Mouse (Mus musculus) heart, embryonic 11.5 days (tissue): ENCODE results near the gene Dtnbp1. TPM values are rescaled to one million over a fixed set of nuclear protein-coding genes. Genes with fewer than 3 reads are reported as not detected.

Source experiments
- ATAC-seq: fragments of 200-750 bp; cut with Nextera tagmentation; replicated peaks from 2 replicates; pipeline ENCODE4 v1.8.0; 2017; ENCODE audit warnings: moderate library complexity; ENCODE audit not compliant: insufficient number of reproducible peaks, low FRiP score, low TSS enrichment
- H3K27ac ChIP-seq: fragments of 300-500 bp; sonication (generic); 2 replicates; pipeline ENCODE4 v1.5.1; 2014; ENCODE audit warnings: mild to moderate bottlenecking, low read depth, low read length
- H3K27me3 ChIP-seq: fragments of 300-500 bp; sonication (generic); 2 replicates; pipeline ENCODE4 v1.6.1; 2014; ENCODE audit warnings: mild to moderate bottlenecking, low read length, mixed read lengths; ENCODE audit not compliant: control insufficient read depth, insufficient read depth
- H3K36me3 ChIP-seq: fragments of 300-500 bp; sonication (generic); 2 replicates; pipeline ENCODE4 v1.6.1; 2014; ENCODE audit warnings: mild to moderate bottlenecking, low read length, moderate library complexity, mixed read lengths; ENCODE audit not compliant: control insufficient read depth, insufficient read depth
- H3K4me1 ChIP-seq: fragments of 300-500 bp; sonication (generic); 2 replicates; pipeline ENCODE4 v1.6.1; 2014; ENCODE audit warnings: low read length; ENCODE audit not compliant: control insufficient read depth, insufficient read depth
- H3K4me2 ChIP-seq: fragments of 300-500 bp; sonication (generic); 2 replicates; pipeline ENCODE4 v1.6.1; 2014; ENCODE audit warnings: mild to moderate bottlenecking, moderate library complexity
- H3K4me3 ChIP-seq: fragments of 300-500 bp; sonication (generic); 2 replicates; pipeline ENCODE4 v1.5.1; 2014; ENCODE audit warnings: low read depth, low read length
- H3K9ac ChIP-seq: fragments of 300-500 bp; sonication (generic); 2 replicates; pipeline ENCODE4 v1.6.1; 2014; ENCODE audit warnings: mild to moderate bottlenecking, low read depth, low read length, moderate library complexity
- H3K9me3 ChIP-seq: fragments of 300-500 bp; sonication (generic); replicated peaks from 2 replicates; pipeline ENCODE4 v1.6.1; 2016; ENCODE audit warnings: low read length; ENCODE audit not compliant: control insufficient read depth
- WGBS: fragments of 180-500 bp; shearing (Covaris S2); extraction: QIAGEN DNeasy Blood & Tissue Kit; methylation state at CpG from one replicate; pipeline ENCODE4 v1.1.7; 2014; ENCODE audit not compliant: insufficient replicate concordance; 5-methylcytosine and 5-hydroxymethylcytosine counted together
- polyA plus RNA-seq: library from polyadenylated mRNA; unstranded; fragments of >200 nt; fragmentation: Nextera tagmentation; extraction: Ambion mirVana; gene quantifications from 2 replicates; pipeline ENCODE4 v1.2.1, GENCODE M21; 2014

Gene Dtnbp1
- polyA plus RNA-seq, 1 experiment from 2014 or later = 64.1 TPM

DNA sequence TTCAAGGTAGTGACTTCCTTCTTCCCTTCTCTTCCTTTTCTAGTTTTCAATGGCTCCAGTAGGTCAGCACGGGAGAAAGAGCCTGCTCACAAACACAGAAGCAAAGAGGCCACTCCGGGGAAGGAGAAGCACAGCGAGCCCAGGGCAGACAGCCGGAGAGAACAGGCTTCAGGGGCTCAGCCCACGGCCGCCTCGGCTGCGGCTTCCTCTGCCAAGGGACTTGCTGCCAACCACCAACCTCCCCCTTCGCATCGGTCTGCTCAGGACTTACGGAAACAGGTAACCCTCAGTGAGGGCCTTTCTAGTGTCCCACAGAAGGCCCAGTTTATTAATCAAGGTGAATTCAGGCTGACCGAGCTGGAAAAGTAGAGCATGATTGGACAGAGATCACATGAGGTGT, 105.7 kb downstream of the Dtnbp1 start:
- 91% methylated on average over 12 of the region's 12 CpGs for WGBS
- no peaks in the 10 kb centered on the region for H3K27me3 ChIP-seq
- H3K27ac ChIP-seq = no peak overlapping the region
- no peaks in the 10 kb centered on the region for H3K9me3 ChIP-seq
- no peak overlapping the region for H3K9ac ChIP-seq
- no peak for ATAC-seq
- no peak overlapping the region for H3K4me3 ChIP-seq
- peaks cover 16% of the 10 kb centered on the region for H3K36me3 ChIP-seq
- H3K4me2 ChIP-seq = no peak overlapping the region
- H3K4me1 ChIP-seq = peaks cover 5% of the 10 kb centered on the region; the same call in 1 of the 2 replicates

DNA sequence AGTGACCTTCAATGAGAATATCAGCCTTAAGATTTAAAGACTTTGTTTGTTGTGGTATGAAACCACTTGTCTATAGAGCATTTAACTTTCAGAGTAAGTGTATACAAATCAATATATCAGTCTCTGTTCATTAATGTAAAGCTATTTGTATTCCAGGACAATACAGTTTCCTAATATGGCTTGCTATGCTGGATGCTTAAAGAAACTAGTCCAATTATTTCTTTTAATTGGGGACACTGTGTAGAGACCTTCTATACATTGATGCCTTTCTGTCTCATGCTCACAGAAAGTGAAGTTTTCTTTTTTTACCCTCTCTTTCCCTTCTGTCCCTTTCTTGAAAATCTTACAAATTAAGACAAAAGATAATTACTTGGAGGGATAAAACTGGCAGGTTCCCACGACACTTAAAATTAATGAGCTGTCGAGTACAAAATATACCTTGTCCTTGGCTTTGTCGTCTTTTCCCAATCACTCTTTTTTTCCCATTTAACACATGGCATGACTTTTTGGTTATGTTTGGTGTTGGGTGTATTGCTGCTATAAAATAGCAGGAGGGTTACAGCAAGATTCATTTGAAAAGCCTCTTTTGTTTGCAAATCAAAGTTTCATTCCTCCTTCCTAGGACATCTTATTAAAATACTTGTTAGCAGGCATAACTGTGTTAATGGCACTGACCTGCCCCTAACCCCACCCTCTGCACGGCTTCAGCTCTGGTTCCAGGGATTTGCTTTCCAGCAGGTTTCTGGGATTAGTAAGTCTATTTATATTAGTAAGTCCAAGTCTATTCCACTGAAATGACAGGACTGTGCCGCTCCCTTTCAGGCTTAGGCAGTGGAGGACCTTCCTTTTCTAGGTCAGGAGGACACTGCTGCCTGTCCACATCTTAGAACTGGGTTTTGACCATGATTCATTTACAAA, 109.9 kb downstream of the Dtnbp1 start:
- H3K9ac ChIP-seq = no peak overlapping the region
- no peak overlapping the region for H3K4me2 ChIP-seq
- no peaks in the 10 kb centered on the region for H3K27me3 ChIP-seq
- ATAC-seq = no peak
- 70% methylated on average over 5 of the region's 5 CpGs for WGBS
- peaks cover 10% of the 10 kb centered on the region for H3K36me3 ChIP-seq
- H3K9me3 ChIP-seq = no peaks in the 10 kb centered on the region
- peaks cover 5% of the 10 kb centered on the region; the same call in 1 of the 2 replicates for H3K4me1 ChIP-seq
- no peak overlapping the region for H3K4me3 ChIP-seq
- H3K27ac ChIP-seq = no peak overlapping the region

DNA sequence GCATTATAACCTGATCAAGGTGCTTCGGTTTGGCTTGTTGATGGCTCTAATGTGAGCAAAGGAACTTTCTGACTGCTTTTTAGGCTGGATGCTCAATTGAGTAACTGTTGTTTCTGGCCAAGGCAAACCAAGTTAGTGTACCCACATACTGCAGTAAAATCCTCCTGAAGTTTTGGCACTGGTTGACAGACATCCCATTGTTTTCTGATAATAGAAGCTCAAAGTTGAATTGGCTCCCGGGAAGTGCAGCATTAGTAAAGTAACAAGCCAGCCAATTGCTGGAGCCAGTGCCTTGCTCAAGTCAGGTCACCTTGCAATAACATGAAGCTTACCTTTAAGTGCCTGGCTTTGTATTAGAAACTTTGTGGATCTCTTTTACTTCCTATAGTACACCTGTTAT, 111.3 kb downstream of the Dtnbp1 start:
- 87% methylated on average over 2 of the region's 2 CpGs for WGBS
- H3K4me3 ChIP-seq = no peak overlapping the region
- peaks cover 3% of the 10 kb centered on the region; the same call in 1 of the 2 replicates for H3K36me3 ChIP-seq
- no peak overlapping the region for H3K4me2 ChIP-seq
- no peaks in the 10 kb centered on the region for H3K9me3 ChIP-seq
- H3K27me3 ChIP-seq = no peaks in the 10 kb centered on the region
- H3K9ac ChIP-seq = no peak overlapping the region
- ATAC-seq = no peak
- H3K27ac ChIP-seq = no peak overlapping the region
- H3K4me1 ChIP-seq = peaks cover 5% of the 10 kb centered on the region; the same call in 1 of the 2 replicates

DNA sequence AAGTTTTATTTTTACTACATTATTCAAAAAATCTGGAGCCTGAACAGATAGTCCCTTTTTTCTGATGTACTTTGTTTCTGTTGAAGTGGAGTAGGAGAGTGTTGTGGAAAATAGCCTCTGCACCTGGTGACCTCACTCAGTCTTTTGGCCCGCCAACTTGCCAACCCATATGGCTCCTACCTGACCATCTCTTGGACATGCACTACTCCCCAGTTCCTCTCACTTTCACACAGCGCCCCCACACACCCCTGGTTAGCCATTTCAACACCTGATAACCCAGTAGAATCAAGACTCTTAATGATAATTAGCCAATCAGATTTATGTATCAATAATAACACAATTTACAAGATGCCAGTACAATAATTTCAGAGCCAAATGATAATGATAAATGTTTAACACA, 115.7 kb downstream of the Dtnbp1 start:
- no peaks in the 10 kb centered on the region for H3K27me3 ChIP-seq
- no peak for ATAC-seq
- no peaks in the 10 kb centered on the region for H3K4me1 ChIP-seq
- WGBS = 87% methylated on average over 2 of the region's 2 CpGs
- H3K27ac ChIP-seq = no peak overlapping the region
- H3K9me3 ChIP-seq = no peaks in the 10 kb centered on the region
- H3K4me2 ChIP-seq = no peak overlapping the region
- H3K36me3 ChIP-seq = no peaks in the 10 kb centered on the region
- H3K4me3 ChIP-seq = no peak overlapping the region
- no peak overlapping the region for H3K9ac ChIP-seq

DNA sequence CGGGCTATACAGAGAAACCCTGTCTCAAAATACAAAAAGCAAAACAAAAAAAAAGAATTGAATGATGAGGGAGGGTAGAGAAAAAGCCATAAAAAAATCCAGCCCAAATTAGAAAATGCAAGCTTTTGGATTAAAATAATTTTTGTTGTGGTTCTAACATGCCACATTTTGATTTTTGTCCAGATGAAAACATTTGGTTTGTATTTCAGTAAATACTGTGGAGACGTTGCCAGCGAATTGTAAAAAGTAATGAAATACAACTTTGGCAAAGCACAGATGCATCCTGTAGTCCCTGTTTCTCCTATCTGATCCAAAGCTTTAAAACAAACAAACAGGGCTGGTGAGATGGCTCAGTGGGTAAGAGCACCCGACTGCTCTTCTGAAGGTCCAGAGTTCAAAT, 120.9 kb downstream of the Dtnbp1 start:
- ATAC-seq = no peak
- Histone ChIP-seq H3K9ac (no peak overlapping the region), H3K4me1 (peaks cover 3% of the 10 kb centered on the region; the same call in 1 of the 2 replicates), H3K9me3 (no peaks in the 10 kb centered on the region), H3K4me2 (no peak overlapping the region), H3K27ac (no peak overlapping the region), H3K36me3 (no peaks in the 10 kb centered on the region), H3K4me3 (no peak overlapping the region), H3K27me3 (no peaks in the 10 kb centered on the region)
- 89% methylated on average over 4 of the region's 4 CpGs for WGBS

DNA sequence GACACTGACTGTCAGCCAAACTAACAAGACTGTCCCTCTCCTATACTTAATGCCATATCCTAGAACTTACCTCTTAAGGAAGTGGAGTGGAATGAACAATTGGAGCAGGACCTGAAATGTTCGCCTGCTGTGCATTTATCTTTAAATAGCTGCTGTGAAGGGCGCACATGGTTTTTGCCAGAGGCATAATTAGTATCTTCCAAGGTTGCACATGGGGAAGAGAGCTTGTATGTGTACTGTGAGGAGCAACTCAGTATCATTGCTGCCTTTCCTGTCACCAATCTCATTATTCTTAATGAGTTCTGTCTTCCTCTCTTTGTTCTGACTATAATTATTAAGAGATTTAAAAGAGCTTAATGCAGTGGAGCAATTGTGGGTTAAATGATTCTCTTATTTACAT, 125.1 kb downstream of the Dtnbp1 start:
- no peak overlapping the region for H3K27ac ChIP-seq
- peaks cover 3% of the 10 kb centered on the region; the same call in 1 of the 2 replicates for H3K4me1 ChIP-seq
- H3K4me2 ChIP-seq = no peak overlapping the region
- no peaks in the 10 kb centered on the region for H3K27me3 ChIP-seq
- no peaks in the 10 kb centered on the region for H3K9me3 ChIP-seq
- no peak for ATAC-seq
- 71% methylated on average over 2 of the region's 2 CpGs for WGBS
- no peak overlapping the region for H3K4me3 ChIP-seq
- no peaks in the 10 kb centered on the region for H3K36me3 ChIP-seq
- no peak overlapping the region for H3K9ac ChIP-seq

Other genes with a start within 250 kb of the Dtnbp1 start
- 0.23 TPM in 1 of 2 replicates, not detected in the other for gene Gm9817, start 76.5 kb upstream of the Dtnbp1 start, polyA plus RNA-seq